Mouse (Mus musculus) stomach, embryonic 16.5 days (tissue): Measurements from ENCODE around the gene Styx. TPM values are rescaled to one million over a fixed set of nuclear protein-coding genes. Genes with fewer than 3 reads are reported as not detected.

Experiments used
- ATAC-seq: fragments of 200-750 bp; cut with Nextera tagmentation; 2 replicates; pipeline ENCODE4 v1.8.0; 2017; ENCODE audit warnings: moderate number of reproducible peaks, moderate TSS enrichment; ENCODE audit not compliant: insufficient read depth, low FRiP score
- H3K27ac ChIP-seq: fragments of 300-500 bp; sonication (generic); 2 replicates; pipeline ENCODE4 v1.5.1; 2014; ENCODE audit warnings: low read length
- H3K27me3 ChIP-seq: fragments of 300-500 bp; sonication (generic); 2 replicates; pipeline ENCODE4 v1.6.1; 2014; ENCODE audit warnings: low read length, control low read depth, mixed read lengths; ENCODE audit not compliant: control insufficient read depth, insufficient read depth
- H3K36me3 ChIP-seq: fragments of 300-500 bp; sonication (generic); 2 replicates; pipeline ENCODE4 v1.6.1; 2014; ENCODE audit warnings: low read length; ENCODE audit not compliant: control insufficient read depth, insufficient read depth
- H3K4me1 ChIP-seq: fragments of 300-500 bp; sonication (generic); 2 replicates; pipeline ENCODE4 v1.6.1; 2014; ENCODE audit warnings: low read length, control low read depth, mixed read lengths; ENCODE audit not compliant: control insufficient read depth, insufficient read depth
- H3K4me2 ChIP-seq: fragments of 300-500 bp; sonication (generic); 2 replicates; pipeline ENCODE4 v1.6.1; 2014; ENCODE audit warnings: low read depth, low read length, mixed read lengths
- H3K4me3 ChIP-seq: fragments of 300-500 bp; sonication (generic); replicated peaks from 2 replicates; pipeline ENCODE4 v1.5.1; 2014; ENCODE audit warnings: mild to moderate bottlenecking, low read length
- H3K9ac ChIP-seq: fragments of 300-500 bp; sonication (generic); 2 replicates; pipeline ENCODE4 v1.6.1; 2014; ENCODE audit warnings: low read length
- H3K9me3 ChIP-seq: fragments of 300-500 bp; sonication (generic); replicated peaks from 2 replicates; pipeline ENCODE4 v1.6.1; 2016; ENCODE audit warnings: low read length, control low read depth; ENCODE audit not compliant: control insufficient read depth
- WGBS: fragments of 180-500 bp; shearing (Covaris S2); extraction: QIAGEN DNeasy Blood & Tissue Kit; methylation state at CpG from one replicate; pipeline ENCODE4 v1.1.7; 2014; 5-methylcytosine and 5-hydroxymethylcytosine counted together
- polyA plus RNA-seq: library from polyadenylated mRNA; unstranded; fragments of >200 nt; fragmentation: Nextera tagmentation; extraction: Ambion mirVana; gene quantifications from 2 replicates; pipeline ENCODE4 v1.2.1, GENCODE M21; 2015

Styx gene
- polyA plus RNA-seq, 1 experiment from 2014 or later, result 39.3 TPM

- no peak overlapping the region for H3K9ac ChIP-seq
- no peak for ATAC-seq
- 71% methylated on average over 4 of the region's 4 CpGs for WGBS
- H3K4me3 ChIP-seq, result no peak overlapping the region
- H3K27ac ChIP-seq, result no peak overlapping the region
- no peaks in the 10 kb centered on the region for H3K36me3 ChIP-seq
- H3K27me3 ChIP-seq, result no peaks in the 10 kb centered on the region
- no peaks in the 10 kb centered on the region for H3K9me3 ChIP-seq
- no peak overlapping the region for H3K4me2 ChIP-seq
- H3K4me1 ChIP-seq, result no peaks in the 10 kb centered on the region
These were observed 68.4 kb downstream of the Styx start for GRCm38 (mm10) chr14:45419323-45419722.

GRCm38 (mm10) chr14:45422371-45422770 lies 71.5 kb downstream of the Styx start:
- no peak overlapping the region for H3K27ac ChIP-seq
- H3K27me3 ChIP-seq, result no peaks in the 10 kb centered on the region
- H3K4me3 ChIP-seq, result no peak overlapping the region
- no peak for ATAC-seq
- 64% methylated on average over 4 of the region's 4 CpGs for WGBS
- H3K36me3 ChIP-seq, result no peaks in the 10 kb centered on the region
- peaks cover 4% of the 10 kb centered on the region; the same call in 1 of the 2 replicates for H3K9me3 ChIP-seq
- H3K4me2 ChIP-seq, result no peak overlapping the region
- H3K4me1 ChIP-seq, result no peaks in the 10 kb centered on the region
- no peak overlapping the region for H3K9ac ChIP-seq

GRCm38 (mm10) chr14:45423220-45423619 lies 72.3 kb downstream of the Styx start:
- WGBS, result 8% methylated on average over 5 of the region's 5 CpGs
- H3K4me2 ChIP-seq, result no peak overlapping the region
- H3K36me3 ChIP-seq, result no peaks in the 10 kb centered on the region
- no peak for ATAC-seq
- H3K27me3 ChIP-seq, result no peaks in the 10 kb centered on the region
- no peaks in the 10 kb centered on the region for H3K4me1 ChIP-seq
- H3K4me3 ChIP-seq, result no peak overlapping the region
- H3K9me3 ChIP-seq, result peaks cover 4% of the 10 kb centered on the region; the same call in 1 of the 2 replicates
- no peak overlapping the region for H3K27ac ChIP-seq
- no peak overlapping the region; the same call in 1 of the 2 replicates for H3K9ac ChIP-seq

- no peak overlapping the region for H3K4me3 ChIP-seq
- H3K9me3 ChIP-seq, result peaks cover 11% of the 10 kb centered on the region
- no peaks in the 10 kb centered on the region for H3K4me1 ChIP-seq
- H3K27me3 ChIP-seq, result no peaks in the 10 kb centered on the region
- no peak overlapping the region for H3K27ac ChIP-seq
- WGBS, result 82% methylated on average over 13 of the region's 13 CpGs
- H3K36me3 ChIP-seq, result no peaks in the 10 kb centered on the region
- H3K4me2 ChIP-seq, result no peak overlapping the region
- no peak overlapping the region for H3K9ac ChIP-seq
- no peak for ATAC-seq
These were observed 79.4 kb downstream of the Styx start for GRCm38 (mm10) chr14:45430066-45430842.

- no peak overlapping the region for H3K4me2 ChIP-seq
- WGBS, result 65% methylated on average over 4 of the region's 4 CpGs
- no peaks in the 10 kb centered on the region for H3K4me1 ChIP-seq
- H3K36me3 ChIP-seq, result no peaks in the 10 kb centered on the region
- no peak overlapping the region for H3K9ac ChIP-seq
- ATAC-seq, result no peak
- no peaks in the 10 kb centered on the region for H3K27me3 ChIP-seq
- no peak overlapping the region for H3K27ac ChIP-seq
- no peak overlapping the region for H3K4me3 ChIP-seq
- peaks cover 7% of the 10 kb centered on the region for H3K9me3 ChIP-seq
These were observed 81.1 kb downstream of the Styx start for GRCm38 (mm10) chr14:45432003-45432402.

GRCm38 (mm10) chr14:45434220-45434619 lies 83.3 kb downstream of the Styx start:
- no peak for ATAC-seq
- 71% methylated on average over 6 of the region's 6 CpGs for WGBS
- no peak overlapping the region for H3K4me3 ChIP-seq
- peaks cover 7% of the 10 kb centered on the region for H3K9me3 ChIP-seq
- no peaks in the 10 kb centered on the region for H3K36me3 ChIP-seq
- no peak overlapping the region for H3K4me2 ChIP-seq
- H3K4me1 ChIP-seq, result no peaks in the 10 kb centered on the region
- H3K9ac ChIP-seq, result no peak overlapping the region
- H3K27ac ChIP-seq, result no peak overlapping the region
- no peaks in the 10 kb centered on the region for H3K27me3 ChIP-seq

- H3K36me3 ChIP-seq, result no peaks in the 10 kb centered on the region
- no peak overlapping the region for H3K27ac ChIP-seq
- no peak overlapping the region for H3K9ac ChIP-seq
- no peak overlapping the region for H3K4me3 ChIP-seq
- no peaks in the 10 kb centered on the region for H3K4me1 ChIP-seq
- no peak overlapping the region for H3K4me2 ChIP-seq
- H3K27me3 ChIP-seq, result no peaks in the 10 kb centered on the region
- no peaks in the 10 kb centered on the region for H3K9me3 ChIP-seq
- no peak for ATAC-seq
- 70% methylated on average over 19 of the region's 19 CpGs for WGBS
These were observed 87.5 kb downstream of the Styx start for GRCm38 (mm10) chr14:45438250-45438930.

GRCm38 (mm10) chr14:45438931-45439275 lies 88.0 kb downstream of the Styx start:
- H3K4me1 ChIP-seq, result no peaks in the 10 kb centered on the region
- H3K27me3 ChIP-seq, result no peaks in the 10 kb centered on the region
- no peak overlapping the region for H3K4me2 ChIP-seq
- no peak overlapping the region for H3K9ac ChIP-seq
- 95% methylated on average over 1 of the region's 2 CpGs for WGBS
- no peaks in the 10 kb centered on the region for H3K36me3 ChIP-seq
- no peak overlapping the region for H3K4me3 ChIP-seq
- H3K9me3 ChIP-seq, result no peaks in the 10 kb centered on the region
- no peak overlapping the region for H3K27ac ChIP-seq
- no peak for ATAC-seq

- WGBS, result 80% methylated on average over 9 of the region's 9 CpGs
- Histone ChIP-seq H3K9me3 (no peaks in the 10 kb centered on the region), H3K27ac (no peak overlapping the region), H3K4me2 (no peak overlapping the region), H3K27me3 (no peaks in the 10 kb centered on the region), H3K9ac (no peak overlapping the region), H3K4me1 (no peaks in the 10 kb centered on the region), H3K4me3 (no peak overlapping the region), H3K36me3 (no peaks in the 10 kb centered on the region)
- no peak for ATAC-seq
These were observed 88.5 kb downstream of the Styx start for GRCm38 (mm10) chr14:45439387-45439786.
